Mouse (Mus musculus) neural tube, postnatal 0 days (tissue): ENCODE measurements around the gene Traf5. TPM values are rescaled to one million over a fixed set of nuclear protein-coding genes. Genes with fewer than 3 reads are reported as not detected.

Experiments used
- microRNA-seq: library from miRNA; unstranded; fragments of <30 nt; microRNA quantifications from one replicate; pipeline ENCODE4, GENCODE M21; 2016
- polyA plus RNA-seq: library from polyadenylated mRNA; unstranded; fragments of >200 nt; fragmentation: Nextera tagmentation; extraction: Ambion mirVana; gene quantifications from 2 replicates; pipeline ENCODE4 v1.2.1, GENCODE M21; 2015

The Traf5 gene
- 2.6 and 2.9 TPM in 2 replicates for polyA plus RNA-seq

GRCm38 (mm10) chr1:192091806-192092772 lies at the start of gene Traf5:
TSS of gene Traf5 (minus strand) at chr1:192092559.

GRCm38 (mm10) chr1:192137926-192138910 lies 45.9 kb upstream of the Traf5 start, which contains the start of gene Rcor3:
TSS of gene Rcor3 (minus strand) at chr1:192138062.

GRCm38 (mm10) chr1:191977187-191977586 lies 115.2 kb downstream of the Traf5 start, which contains the start of gene Rd3:
TSS of gene Rd3 (plus strand) at chr1:191977370.

Small RNAs within 50 kb of the gene (microRNA-seq; reads per million reads assigned to microRNA genes)
- not detected for gene Mir3473c

Other genes starting within 250 kb of the Traf5 start
- gene Slc30a1, start 185.8 kb downstream of the Traf5 start, polyA plus RNA-seq = 5.4 and 6.0 TPM in 2 replicates
- gene Rd3, start 115.2 kb downstream of the Traf5 start, polyA plus RNA-seq = 1.4 and 1.9 TPM in 2 replicates
- gene Rcor3, start 45.5 kb upstream of the Traf5 start, polyA plus RNA-seq = 50.9 and 59.0 TPM in 2 replicates
- 4.5 and 4.9 TPM in 2 replicates for gene Kcnh1, start 98.2 kb upstream of the Traf5 start, polyA plus RNA-seq